ENCODE assay signal across 14 mouse cellular contexts in genomic region chr16:5212150-5212549, GRCm38 (mm10).
"Had no signal": no experiment of that assay in that cellular context is flagged by ENCODE, and none has a peak within 500 bp of the region (broad histone marks: within the 10 kb centered on the region; RNA-seq: fewer than 3 reads in every experiment).

No protein-coding gene starts in this region.

- H3K4me2 ChIP-seq: lung, embryonic 14.5 days; midbrain, embryonic 12.5 days; midbrain, embryonic 15.5 days; neural tube, embryonic 12.5 days; stomach, embryonic 15.5 days had no signal

- H3K9me3 ChIP-seq: midbrain, embryonic 10.5 days; midbrain, embryonic 12.5 days; midbrain, embryonic 15.5 days; neural tube, embryonic 12.5 days; stomach, embryonic 15.5 days had no signal

- H3K9ac ChIP-seq: lung, embryonic 14.5 days; midbrain, embryonic 12.5 days; midbrain, embryonic 15.5 days; neural tube, embryonic 12.5 days; stomach, embryonic 15.5 days had no signal

- H3K4me3 ChIP-seq: midbrain, embryonic 10.5 days; midbrain, embryonic 12.5 days; midbrain, embryonic 15.5 days; neural tube, embryonic 12.5 days; stomach, embryonic 15.5 days had no signal

- H3K27ac ChIP-seq: midbrain, embryonic 10.5 days; midbrain, embryonic 12.5 days; midbrain, embryonic 15.5 days; neural tube, embryonic 12.5 days; stomach, embryonic 15.5 days; stomach, postnatal 0 days had no signal

- H3K4me1 ChIP-seq: midbrain, embryonic 10.5 days; midbrain, embryonic 12.5 days; midbrain, embryonic 15.5 days; neural tube, embryonic 12.5 days had no signal

- H3K36me3 ChIP-seq: midbrain, embryonic 10.5 days; midbrain, embryonic 12.5 days; midbrain, embryonic 15.5 days; neural tube, embryonic 12.5 days; stomach, embryonic 15.5 days had no signal

- DNase-seq: lung, adult 18-20 months; lung, embryonic 14.5 days; lung, postnatal 10 days; lung, postnatal 4 days; right cerebral cortex, postnatal 14 days; thymus, adult 18-20 months; thymus, postnatal 14 days; thymus, postnatal 36 days had no signal

- ATAC-seq: midbrain, embryonic 15.5 days had no signal

- H3K27me3 ChIP-seq: midbrain, embryonic 15.5 days; neural tube, embryonic 12.5 days; stomach, embryonic 15.5 days had no signal
